Mouse (Mus musculus): ENCODE results near the gene Lamc1. TPM values are rescaled to one million over a fixed set of nuclear protein-coding genes. Genes with fewer than 3 reads are reported as not detected.

Lamc1 gene
- polyA plus RNA-seq, 1 experiment: 116 TPM

- WGBS: 69% methylated on average over 4 of the region's 4 CpGs
These were observed 79.9 kb downstream of the Lamc1 start for GRCm38 (mm10) chr1:153252540-153253210.

GRCm38 (mm10) chr1:153251590-153252206 lies 80.9 kb downstream of the Lamc1 start:
- DNase-seq: no peak
- no peaks in the 10 kb centered on the region; the same call in 1 of the 2 replicates for H3K4me1 ChIP-seq (ENCODE audit: control insufficient read depth, insufficient read depth, low read length)
- 77% methylated on average over 12 of the region's 12 CpGs for WGBS
- no peak overlapping the region for H3K4me3 ChIP-seq (replicated peaks; ENCODE audit: extremely low read depth, low read depth, low read length)
- TF ChIP-seq CTCF (IDR thresholded peaks at IDR 0.05; ENCODE audit: insufficient read depth, low read length) (no peak), POLR2A (IDR thresholded peaks at IDR 0.05; ENCODE audit: borderline replicate concordance, extremely low read depth, low read depth, low read length) (no peak)

More at GRCm38 (mm10) chr1:153252540-153253210, 79.9 kb downstream of the Lamc1 start:
- DNase-seq: no peak
- H3K4me1 ChIP-seq (ENCODE audit: control insufficient read depth, insufficient read depth, low read length): no peaks in the 10 kb centered on the region; the same call in 1 of the 2 replicates
- TF ChIP-seq POLR2A (IDR thresholded peaks at IDR 0.05; ENCODE audit: borderline replicate concordance, extremely low read depth, low read depth, low read length) (no peak), CTCF (IDR thresholded peaks at IDR 0.05; ENCODE audit: insufficient read depth, low read length) (no peak)
- no peak overlapping the region for H3K4me3 ChIP-seq (replicated peaks; ENCODE audit: extremely low read depth, low read depth, low read length)

DNA sequence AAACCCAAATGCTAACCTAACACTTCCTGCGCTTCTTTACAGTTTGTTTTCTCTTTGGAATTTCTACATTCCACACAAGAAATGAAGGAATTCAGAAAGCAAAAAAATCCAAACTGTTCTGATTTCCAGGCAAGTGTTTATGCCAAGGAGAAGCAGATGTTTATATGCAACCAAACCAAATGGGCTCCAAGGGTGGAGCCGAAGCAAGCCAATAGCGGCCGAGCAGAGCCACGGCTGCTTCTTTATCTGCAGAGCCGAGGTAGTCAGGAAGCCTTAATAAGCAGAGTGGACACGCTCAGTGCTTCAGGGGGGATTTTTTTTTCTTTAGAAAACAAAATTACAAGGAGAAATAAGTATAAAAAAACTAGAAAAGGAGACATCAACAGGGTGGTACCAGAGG lies 91.2 kb downstream of the Lamc1 start:
- H3K4me1 ChIP-seq (ENCODE audit: control insufficient read depth, insufficient read depth, low read length): peaks cover 3% of the 10 kb centered on the region; the same call in 1 of the 2 replicates
- TF ChIP-seq POLR2A (IDR thresholded peaks at IDR 0.05; ENCODE audit: borderline replicate concordance, extremely low read depth, low read depth, low read length): peak; percentile 13; the same call in 1 of the 2 replicates
- no peak for TF ChIP-seq CTCF (IDR thresholded peaks at IDR 0.05; ENCODE audit: insufficient read depth, low read length)
- no peak for DNase-seq
- no peak overlapping the region for H3K4me3 ChIP-seq (replicated peaks; ENCODE audit: extremely low read depth, low read depth, low read length)
- 52% methylated on average over 7 of the region's 7 CpGs for WGBS

DNA sequence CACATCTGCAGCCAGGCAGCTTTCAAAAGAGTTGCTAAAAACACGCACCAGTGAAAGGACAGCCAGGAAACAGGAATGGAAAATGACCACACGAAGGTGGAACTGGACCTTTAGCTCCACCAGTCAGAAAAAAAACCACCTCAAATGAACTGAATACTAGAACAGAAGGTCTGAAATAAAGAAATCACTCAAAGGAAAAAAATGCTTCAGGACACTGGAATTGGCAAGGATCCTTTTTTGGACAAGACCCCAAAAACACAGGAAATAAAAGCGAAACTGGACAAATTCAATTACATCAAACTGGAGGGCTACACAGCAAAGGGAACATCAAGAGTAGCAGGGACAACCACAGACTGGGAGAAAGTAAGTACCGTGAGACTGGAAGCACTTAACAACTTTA lies 97.0 kb downstream of the Lamc1 start:
- TF ChIP-seq CTCF (IDR thresholded peaks at IDR 0.05; ENCODE audit: insufficient read depth, low read length): no peak
- no peak for TF ChIP-seq POLR2A (IDR thresholded peaks at IDR 0.05; ENCODE audit: borderline replicate concordance, extremely low read depth, low read depth, low read length)
- H3K4me3 ChIP-seq (replicated peaks; ENCODE audit: extremely low read depth, low read depth, low read length): no peak overlapping the region
- 55% methylated on average over 4 of the region's 4 CpGs for WGBS
- no peaks in the 10 kb centered on the region; the same call in 1 of the 2 replicates for H3K4me1 ChIP-seq (ENCODE audit: control insufficient read depth, insufficient read depth, low read length)
- DNase-seq: no peak

- TF ChIP-seq CTCF (IDR thresholded peaks at IDR 0.05; ENCODE audit: insufficient read depth, low read length) (no peak), POLR2A (IDR thresholded peaks at IDR 0.05; ENCODE audit: borderline replicate concordance, extremely low read depth, low read depth, low read length) (no peak)
- DNase-seq: no peak
- 48% methylated on average over 9 of the region's 9 CpGs for WGBS
- Histone ChIP-seq H3K4me3 (replicated peaks; ENCODE audit: extremely low read depth, low read depth, low read length) (no peak overlapping the region), H3K4me1 (ENCODE audit: control insufficient read depth, insufficient read depth, low read length) (peaks cover 2% of the 10 kb centered on the region; the same call in 1 of the 2 replicates)
These were observed 100.9 kb downstream of the Lamc1 start for GRCm38 (mm10) chr1:153231681-153232080.

DNA sequence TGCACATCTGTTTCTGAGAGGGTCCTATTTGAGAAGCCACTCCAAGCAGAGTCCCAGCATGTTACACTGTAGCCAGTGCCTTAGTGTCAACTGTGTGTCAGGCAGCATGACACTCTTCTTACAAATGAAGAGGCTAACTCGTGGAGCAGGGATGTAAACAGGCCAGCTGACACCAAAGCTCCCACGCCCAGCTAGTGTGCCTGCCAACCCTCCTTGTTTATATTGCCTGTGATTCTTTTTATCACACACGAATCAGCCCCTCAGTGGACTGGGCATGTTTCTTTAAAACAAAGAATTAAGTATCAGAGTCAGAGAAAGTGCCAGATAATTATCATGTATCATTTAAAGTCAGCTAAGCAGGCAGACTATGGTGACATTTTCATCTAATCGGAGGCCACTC lies 104.7 kb downstream of the Lamc1 start:
- TF ChIP-seq POLR2A (IDR thresholded peaks at IDR 0.05; ENCODE audit: borderline replicate concordance, extremely low read depth, low read depth, low read length) (no peak), CTCF (IDR thresholded peaks at IDR 0.05; ENCODE audit: insufficient read depth, low read length) (no peak)
- no peak for DNase-seq
- 29% methylated on average over 4 of the region's 4 CpGs for WGBS
- Histone ChIP-seq H3K4me3 (replicated peaks; ENCODE audit: extremely low read depth, low read depth, low read length) (no peak overlapping the region), H3K4me1 (ENCODE audit: control insufficient read depth, insufficient read depth, low read length) (peaks cover 10% of the 10 kb centered on the region)

GRCm38 (mm10) chr1:153227096-153227495 lies 105.5 kb downstream of the Lamc1 start:
- DNase-seq: no peak
- WGBS: 80% methylated on average over 8 of the region's 8 CpGs
- TF ChIP-seq POLR2A (IDR thresholded peaks at IDR 0.05; ENCODE audit: borderline replicate concordance, extremely low read depth, low read depth, low read length) (no peak), CTCF (IDR thresholded peaks at IDR 0.05; ENCODE audit: insufficient read depth, low read length) (no peak)

GRCm38 (mm10) chr1:153225786-153226725 lies 106.5 kb downstream of the Lamc1 start:
- TF ChIP-seq POLR2A (IDR thresholded peaks at IDR 0.05; ENCODE audit: borderline replicate concordance, extremely low read depth, low read depth, low read length) (no peak), CTCF (IDR thresholded peaks at IDR 0.05; ENCODE audit: insufficient read depth, low read length) (no peak)
- Histone ChIP-seq H3K4me1 (ENCODE audit: control insufficient read depth, insufficient read depth, low read length) (peaks cover 10% of the 10 kb centered on the region), H3K4me3 (replicated peaks; ENCODE audit: extremely low read depth, low read depth, low read length) (no peak overlapping the region)
- 68% methylated on average over 21 of the region's 21 CpGs for WGBS
- DNase-seq: no peak

More at GRCm38 (mm10) chr1:153227096-153227495, 105.5 kb downstream of the Lamc1 start:
- peaks cover 10% of the 10 kb centered on the region for H3K4me1 ChIP-seq (ENCODE audit: control insufficient read depth, insufficient read depth, low read length)
- H3K4me3 ChIP-seq (replicated peaks; ENCODE audit: extremely low read depth, low read depth, low read length): no peak overlapping the region

DNA sequence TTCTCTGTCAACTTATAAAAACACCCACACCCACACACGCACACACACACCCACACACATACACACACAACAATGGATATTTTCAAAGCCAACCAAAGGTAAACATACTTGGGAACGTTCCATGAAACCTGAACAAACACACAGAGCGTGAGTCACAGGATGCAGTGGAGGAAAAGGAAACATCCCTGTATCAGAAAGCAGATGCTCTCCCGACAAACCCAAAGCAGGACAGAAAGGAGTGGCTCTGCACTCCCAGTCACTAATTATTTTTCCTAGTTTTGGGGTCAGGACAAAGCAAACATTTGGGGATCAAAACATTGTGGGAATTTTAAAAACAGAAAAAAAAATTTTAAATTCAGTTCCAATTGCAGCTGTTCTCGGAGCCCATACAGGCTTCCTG lies 108.3 kb downstream of the Lamc1 start:
- DNase-seq: no peak
- TF ChIP-seq CTCF (IDR thresholded peaks at IDR 0.05; ENCODE audit: insufficient read depth, low read length) (no peak), POLR2A (IDR thresholded peaks at IDR 0.05; ENCODE audit: borderline replicate concordance, extremely low read depth, low read depth, low read length) (no peak)
- Histone ChIP-seq H3K4me1 (ENCODE audit: control insufficient read depth, insufficient read depth, low read length) (peaks cover 10% of the 10 kb centered on the region), H3K4me3 (replicated peaks; ENCODE audit: extremely low read depth, low read depth, low read length) (no peak overlapping the region)
- 46% methylated on average over 5 of the region's 5 CpGs for WGBS
